Mouse (Mus musculus) ES-E14 (cell line): ENCODE measurements at regions not wholly inside any gene's neighbourhood (a gene's known extent, or its start where the extent isn't known, plus 50 kb on each side); places are given as distances from the start of the nearest gene placed in this dataset.

Experiments
- DNase-seq: peaks from one replicate; pipeline ENCODE4 v3.0.0-alpha.2; 2013; ENCODE audit warnings: low read depth, low spot score
- H3K27ac ChIP-seq: 2 replicates; pipeline ENCODE4 v1.5.1; 2012; ENCODE audit warnings: low read depth, mild to moderate bottlenecking, low read length, moderate library complexity, mixed read lengths; ENCODE audit not compliant: poor library complexity, insufficient read depth, severe bottlenecking
- H3K36me3 ChIP-seq: 2 replicates; pipeline ENCODE4 v1.6.1; 2012; ENCODE audit warnings: mild to moderate bottlenecking, low read length, moderate library complexity, mixed read lengths; ENCODE audit not compliant: control insufficient read depth, poor library complexity, insufficient read depth, severe bottlenecking
- H3K4me1 ChIP-seq, 2 experiments: fragments of 150-350 bp in 1 of 2; sonication (generic) in 1 of 2; 2 replicates each; pipeline ENCODE4 v1.6.1; 2012; ENCODE audit warnings: low read length in 2 of 2, mild to moderate bottlenecking in 1 of 2, mixed read lengths in 1 of 2; ENCODE audit not compliant: control insufficient read depth in 2 of 2, insufficient read depth in 2 of 2, poor library complexity in 1 of 2
- H3K4me3 ChIP-seq, 2 experiments: fragments of 150-350 bp in 1 of 2; sonication (generic) in 1 of 2; 2 replicates each; pipeline ENCODE4 v1.5.1; 2012; ENCODE audit warnings: low read length in 2 of 2, low read depth in 1 of 2, mild to moderate bottlenecking in 1 of 2, mixed read lengths in 1 of 2; ENCODE audit not compliant: insufficient read depth in 1 of 2, poor library complexity in 1 of 2, severe bottlenecking in 1 of 2
- H3K9ac ChIP-seq: 2 replicates; pipeline ENCODE4 v1.6.1; 2012; ENCODE audit warnings: low read depth, mild to moderate bottlenecking, low read length, mixed read lengths; ENCODE audit not compliant: poor library complexity, insufficient read depth, severe bottlenecking
- H3K9me3 ChIP-seq: fragments of 150-350 bp; sonication (generic); 2 replicates; pipeline ENCODE4 v1.6.1; 2012; ENCODE audit warnings: low read depth, mild to moderate bottlenecking, low read length; ENCODE audit not compliant: control insufficient read depth, insufficient read depth
- CHD2 ChIP-seq: IDR thresholded peaks from 2 replicates; pipeline ENCODE4 v1.6.1; 2014; ENCODE audit warnings: mild to moderate bottlenecking, low read depth, low read length, inconsistent platforms
- HCFC1 ChIP-seq: IDR thresholded peaks from 2 replicates; pipeline ENCODE4 v1.6.1; 2012; ENCODE audit warnings: low read length, inconsistent platforms, borderline replicate concordance; ENCODE audit not compliant: insufficient read depth
- MAFK ChIP-seq: IDR thresholded peaks from 2 replicates; pipeline ENCODE4 v1.6.1; 2014; ENCODE audit warnings: mild to moderate bottlenecking, low read depth, low read length, inconsistent platforms; ENCODE audit not compliant: insufficient read depth
- ZC3H11A ChIP-seq: IDR thresholded peaks from 2 replicates; pipeline ENCODE4 v1.6.1; 2012; ENCODE audit warnings: low read depth, mild to moderate bottlenecking, inconsistent platforms, low read length, borderline replicate concordance
- ZNF384 ChIP-seq: IDR thresholded peaks from 2 replicates; pipeline ENCODE4 v1.6.1; 2012; ENCODE audit warnings: low read depth, low read length, inconsistent platforms
- in situ Hi-C, 2 experiments: fragments of 600-800 bp; cut with MboI; formaldehyde crosslinking; loops; one replicate each; pipeline ENCODE4 v1.15.1; 2025; ENCODE audit warnings: low sequenced_read_pairs in 2 of 2, inconsistent platforms in 1 of 2; ENCODE audit not compliant: unreplicated experiment in 2 of 2

DNA sequence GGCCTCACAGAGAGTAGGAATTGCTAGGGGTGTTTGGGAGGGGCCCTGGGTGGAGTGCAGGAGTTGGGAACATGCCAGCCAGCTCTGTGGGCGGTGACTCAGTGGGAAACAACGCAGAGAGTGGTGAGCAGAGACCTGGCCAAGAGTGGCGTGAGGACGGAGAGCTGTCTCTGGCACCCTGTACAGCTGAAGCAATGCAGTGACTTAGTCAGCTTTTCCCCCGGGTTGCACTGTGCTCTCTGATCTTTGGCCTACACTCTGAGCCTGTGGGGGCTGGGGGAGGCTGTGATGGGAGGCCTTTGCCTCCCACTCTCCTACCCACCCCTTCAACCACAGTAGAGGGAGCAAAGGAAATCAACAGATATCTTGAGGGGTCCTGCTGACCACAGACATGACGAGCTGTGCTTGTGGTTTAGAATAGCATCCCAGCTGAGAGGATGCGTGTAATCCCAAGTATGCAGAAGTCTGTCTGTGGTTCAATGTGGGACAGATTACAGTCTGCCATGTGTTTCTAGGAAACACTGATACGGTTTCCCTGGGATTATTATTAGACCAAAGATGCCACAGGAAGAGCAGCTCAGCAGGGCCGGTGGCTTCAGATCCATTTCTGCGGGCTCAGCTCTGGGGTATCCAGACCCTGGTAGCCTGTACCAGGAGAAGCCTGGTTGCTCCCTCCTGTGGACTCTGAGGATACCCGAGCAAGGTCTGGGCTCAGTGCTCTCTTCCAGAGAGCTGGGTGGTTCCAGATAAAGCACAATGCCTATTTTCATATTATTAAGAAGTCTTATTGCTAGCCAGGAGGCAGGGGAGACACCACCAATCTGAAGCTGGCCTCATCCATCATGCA is 65.6 kb upstream of the Lgalsl start:
- H3K27ac ChIP-seq, result no peak overlapping the region

DNA sequence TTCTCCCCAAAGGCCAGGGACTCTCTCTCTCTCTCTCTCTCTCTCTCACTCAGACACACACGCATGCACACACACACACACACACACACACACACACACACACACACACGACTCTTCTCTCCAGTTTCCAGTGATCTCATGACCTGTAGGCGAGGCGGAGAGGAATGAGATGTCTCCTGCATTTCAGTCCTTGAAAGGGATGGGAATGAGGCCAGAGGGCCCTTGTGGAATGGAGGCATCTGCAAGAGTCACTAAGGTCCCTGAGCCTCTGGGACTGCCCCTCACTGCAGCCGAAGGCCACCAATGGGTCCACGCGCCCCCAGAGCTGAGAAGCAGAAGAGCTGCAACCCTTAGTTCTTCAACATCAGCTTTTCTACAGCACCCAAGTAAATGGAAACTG is 66.6 kb upstream of the Lgalsl start:
- no peak for DNase-seq
- in situ Hi-C loops, result no loop called here
- TF ChIP-seq MAFK (no peak), ZNF384 (no peak), ZC3H11A (no peak)
- Histone ChIP-seq H3K9me3 (no peaks in the 10 kb centered on the region), H3K9ac (no peak overlapping the region), H3K4me3 (no peak overlapping the region), H3K27ac (no peak overlapping the region), H3K36me3 (no peaks in the 10 kb centered on the region), H3K4me1 (peaks cover 0 to 5% of the 10 kb centered on the region in 2 experiments; a peak in 1 of 4 replicates)

More for the DNA sequence above, 65.6 kb upstream of the Lgalsl start:
- H3K4me1 ChIP-seq, result peaks cover 0 to 7% of the 10 kb centered on the region in 2 experiments; a peak in 1 of 4 replicates
- no peak for TF ChIP-seq CHD2
- TF ChIP-seq MAFK, result no peak
- TF ChIP-seq ZNF384, result no peak
- TF ChIP-seq ZC3H11A, result no peak
- no peak for DNase-seq
- H3K9ac ChIP-seq, result no peak overlapping the region
- H3K9me3 ChIP-seq, result no peaks in the 10 kb centered on the region
- no peaks in the 10 kb centered on the region for H3K36me3 ChIP-seq
- in situ Hi-C loops, result no loop called here
- H3K4me3 ChIP-seq, result no peak overlapping the region

DNA sequence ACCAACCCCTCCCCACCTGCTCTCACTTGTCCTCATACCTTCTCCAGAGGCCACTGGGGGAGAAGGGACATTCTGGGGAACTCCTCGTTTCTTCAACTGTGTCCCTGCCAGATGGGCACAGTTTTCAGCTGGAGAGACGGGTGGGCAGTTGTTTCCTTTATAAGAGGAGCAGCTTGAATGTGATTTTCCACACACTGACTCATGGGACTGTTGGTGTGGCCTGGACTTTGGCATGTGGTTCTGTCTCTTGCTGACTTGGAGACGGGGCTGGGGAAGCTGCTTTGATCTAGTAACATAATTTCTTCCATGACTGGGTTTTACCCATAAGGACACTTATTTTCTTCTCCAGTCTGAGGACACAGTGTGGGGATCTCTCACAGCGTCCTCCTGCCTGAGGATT is 67.7 kb upstream of the Lgalsl start:
- in situ Hi-C loops, result no loop called here
- Histone ChIP-seq H3K4me1 (peaks cover 0 to 5% of the 10 kb centered on the region in 2 experiments; a peak in 1 of 4 replicates), H3K9ac (no peak overlapping the region), H3K4me3 (no peak overlapping the region), H3K9me3 (no peaks in the 10 kb centered on the region), H3K36me3 (no peaks in the 10 kb centered on the region), H3K27ac (no peak overlapping the region)
- TF ChIP-seq ZC3H11A (no peak), HCFC1 (no peak), ZNF384 (no peak), CHD2 (no peak), MAFK (no peak)
- DNase-seq, result no peak

DNA sequence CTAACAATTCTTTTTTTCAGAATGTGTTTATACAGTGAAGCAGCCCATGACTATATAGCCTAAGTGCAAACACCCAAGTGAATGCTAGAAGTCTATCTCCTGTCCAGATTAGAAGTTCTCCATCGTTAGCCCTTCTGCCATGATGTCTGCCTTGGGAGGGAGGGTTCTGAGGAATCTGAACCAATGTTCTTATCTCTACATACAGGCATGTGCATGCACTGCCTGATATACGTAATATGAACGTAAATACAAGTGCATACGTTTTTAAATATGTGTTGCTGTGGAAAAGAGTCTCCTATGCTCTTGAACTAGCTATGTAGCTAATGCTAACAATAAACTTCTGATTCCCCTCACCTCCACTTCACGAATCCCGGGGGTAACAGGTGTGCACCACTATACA is 68.9 kb upstream of the Lgalsl start:
- no peak overlapping the region for H3K4me3 ChIP-seq
- in situ Hi-C loops, result no loop called here
- H3K36me3 ChIP-seq, result no peaks in the 10 kb centered on the region
- peaks cover 0 to 5% of the 10 kb centered on the region in 2 experiments; a peak in 1 of 4 replicates for H3K4me1 ChIP-seq
- H3K9me3 ChIP-seq, result no peaks in the 10 kb centered on the region
- no peak overlapping the region for H3K9ac ChIP-seq
- TF ChIP-seq HCFC1 (no peak), CHD2 (no peak)
- H3K27ac ChIP-seq, result no peak overlapping the region
- no peak for DNase-seq

DNA sequence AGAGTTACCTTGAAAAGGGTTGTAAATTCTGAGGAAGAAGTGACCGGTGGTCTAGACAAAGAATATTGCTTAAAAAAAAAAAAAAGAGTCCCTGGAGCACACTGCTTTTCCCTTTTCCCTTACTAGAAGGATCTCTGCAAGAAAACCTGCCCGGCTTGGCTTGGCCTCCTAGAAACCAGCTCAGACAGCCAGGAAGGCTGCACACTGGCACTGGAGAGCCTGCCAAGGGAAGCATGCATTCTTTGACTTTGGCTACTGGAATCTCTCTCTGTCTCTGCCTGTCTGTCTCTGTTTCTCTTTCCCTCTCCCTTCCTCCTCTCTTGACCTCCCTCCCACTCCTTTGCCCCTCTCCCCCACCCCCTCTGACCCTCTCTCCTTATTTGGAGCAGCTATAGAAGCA is 71.1 kb upstream of the Lgalsl start:
- in situ Hi-C loops, result no loop called here
- no peak for DNase-seq
- no peaks in the 10 kb centered on the region for H3K9me3 ChIP-seq
- TF ChIP-seq CHD2 (no peak), HCFC1 (no peak), MAFK (no peak), ZNF384 (no peak), ZC3H11A (no peak)
- no peak overlapping the region for H3K27ac ChIP-seq
- no peak overlapping the region for H3K4me3 ChIP-seq
- H3K9ac ChIP-seq, result no peak overlapping the region
- no peaks in the 10 kb centered on the region for H3K4me1 ChIP-seq
- H3K36me3 ChIP-seq, result no peaks in the 10 kb centered on the region
